Mouse (Mus musculus) limb, embryonic 13.5 days (tissue): ENCODE measurements around the gene Dnhd1. TPM values are rescaled to one million over a fixed set of nuclear protein-coding genes. Genes with fewer than 3 reads are reported as not detected.
A peak's percentile ranks its signal among the peaks of the same experiment; 100 is the strongest.

Source experiments
- ATAC-seq: fragments of 200-750 bp; cut with Nextera tagmentation; 2 replicates; pipeline ENCODE4 v1.8.0; 2017; ENCODE audit warnings: low read depth, moderate number of reproducible peaks, moderate TSS enrichment; ENCODE audit not compliant: low FRiP score
- H3K27ac ChIP-seq: fragments of 300-500 bp; sonication (generic); 2 replicates; pipeline ENCODE4 v1.5.1; 2015; ENCODE audit warnings: inconsistent platforms, mild to moderate bottlenecking, moderate library complexity
- H3K27me3 ChIP-seq: fragments of 300-500 bp; sonication (generic); 2 replicates; pipeline ENCODE4 v1.6.1; 2015; ENCODE audit warnings: mild to moderate bottlenecking, inconsistent platforms
- H3K36me3 ChIP-seq: fragments of 300-500 bp; sonication (generic); 2 replicates; pipeline ENCODE4 v1.6.1; 2015; ENCODE audit warnings: inconsistent platforms, mild to moderate bottlenecking, moderate library complexity
- H3K4me1 ChIP-seq: fragments of 300-500 bp; sonication (generic); 2 replicates; pipeline ENCODE4 v1.6.1; 2015; ENCODE audit warnings: inconsistent platforms
- H3K4me2 ChIP-seq: fragments of 300-500 bp; sonication (generic); replicated peaks from 2 replicates; pipeline ENCODE4 v1.6.1; 2015; ENCODE audit warnings: inconsistent platforms, mild to moderate bottlenecking, moderate library complexity
- H3K4me3 ChIP-seq: fragments of 300-500 bp; sonication (generic); 2 replicates; pipeline ENCODE4 v1.5.1; 2015; ENCODE audit warnings: moderate library complexity, mild to moderate bottlenecking, inconsistent platforms
- H3K9ac ChIP-seq: fragments of 300-500 bp; sonication (generic); 2 replicates; pipeline ENCODE4 v1.6.1; 2015; ENCODE audit warnings: mild to moderate bottlenecking, inconsistent platforms
- H3K9me3 ChIP-seq: fragments of 300-500 bp; sonication (generic); 2 replicates; pipeline ENCODE4 v1.6.1; 2016; ENCODE audit warnings: inconsistent platforms
- WGBS: fragments of 180-500 bp; shearing (Covaris S2); methylation state at CpG from one replicate; pipeline ENCODE4 v1.1.7; 2015; 5-methylcytosine and 5-hydroxymethylcytosine counted together
- polyA plus RNA-seq: library from polyadenylated mRNA; unstranded; fragments of >200 nt; fragmentation: Nextera tagmentation; extraction: Ambion mirVana; gene quantifications from 2 replicates; pipeline ENCODE4 v1.2.1, GENCODE M21; 2015

Dnhd1 gene
- polyA plus RNA-seq, 1 experiment from 2014 or later: 1.7 TPM

GRCm38 (mm10) chr7:105685541-105686197 lies 35.0 kb downstream of the Dnhd1 start:
- peak overlapping the region; percentile 13 for H3K4me3 ChIP-seq
- H3K9me3 ChIP-seq: no peaks in the 10 kb centered on the region
- no peaks in the 10 kb centered on the region; the same call in 1 of the 2 replicates for H3K36me3 ChIP-seq
- no peaks in the 10 kb centered on the region for H3K4me1 ChIP-seq
- WGBS: 13% methylated on average over 13 of the region's 13 CpGs
- H3K9ac ChIP-seq: 0 out of 2 replicates have a peak overlapping the region, but pooled peaks have one; percentile 31
- peak; percentile 80; the same call in 1 of the 2 replicates for ATAC-seq
- peak overlapping the region; percentile 44 for H3K4me2 ChIP-seq
- H3K27ac ChIP-seq: peak overlapping the region; percentile 39
- peaks cover 3% of the 10 kb centered on the region; the same call in 1 of the 2 replicates for H3K27me3 ChIP-seq

- Histone ChIP-seq H3K27ac (no peak overlapping the region), H3K4me2 (no peak overlapping the region), H3K4me1 (no peaks in the 10 kb centered on the region), H3K36me3 (no peaks in the 10 kb centered on the region), H3K9ac (no peak overlapping the region), H3K27me3 (no peaks in the 10 kb centered on the region), H3K9me3 (no peaks in the 10 kb centered on the region), H3K4me3 (no peak overlapping the region)
- WGBS: 84% methylated on average over 1 of the region's 1 CpGs
- no peak for ATAC-seq
These were observed 40.2 kb downstream of the Dnhd1 start for GRCm38 (mm10) chr7:105690875-105691274.

DNA sequence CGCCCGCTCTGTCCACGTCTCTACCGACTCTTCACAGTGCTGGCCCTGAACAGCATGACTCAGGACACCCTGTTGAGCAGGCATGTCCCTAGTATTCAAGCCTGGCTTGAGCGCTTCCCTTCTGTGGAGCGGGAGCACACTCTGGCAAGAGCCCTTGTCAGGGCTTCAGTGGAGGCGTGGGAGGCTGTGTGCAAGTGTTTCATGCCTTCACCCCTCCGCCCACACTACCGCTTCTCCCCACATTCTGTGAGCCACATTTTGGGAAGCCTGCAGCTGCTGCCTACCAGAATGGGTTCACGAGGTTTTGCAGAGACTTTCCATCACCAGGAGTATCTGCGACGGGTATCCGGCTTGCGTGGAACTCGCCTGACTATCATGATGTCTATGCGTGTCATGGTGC lies 52.6 kb downstream of the Dnhd1 start:
- ATAC-seq: no peak
- no peaks in the 10 kb centered on the region for H3K4me1 ChIP-seq
- no peaks in the 10 kb centered on the region for H3K9me3 ChIP-seq
- 86% methylated on average over 16 of the region's 16 CpGs for WGBS
- H3K4me3 ChIP-seq: no peak overlapping the region
- H3K27me3 ChIP-seq: no peaks in the 10 kb centered on the region
- no peak overlapping the region for H3K27ac ChIP-seq
- H3K36me3 ChIP-seq: no peaks in the 10 kb centered on the region
- H3K4me2 ChIP-seq: no peak overlapping the region
- H3K9ac ChIP-seq: no peak overlapping the region

- H3K4me1 ChIP-seq: no peaks in the 10 kb centered on the region
- no peak for ATAC-seq
- 83% methylated on average over 4 of the region's 4 CpGs for WGBS
These were observed 53.2 kb downstream of the Dnhd1 start for GRCm38 (mm10) chr7:105703816-105704215.

GRCm38 (mm10) chr7:105708733-105709132 lies 58.1 kb downstream of the Dnhd1 start:
- Histone ChIP-seq H3K4me1 (no peaks in the 10 kb centered on the region), H3K4me3 (no peak overlapping the region), H3K9ac (no peak overlapping the region), H3K9me3 (no peaks in the 10 kb centered on the region), H3K27me3 (no peaks in the 10 kb centered on the region), H3K36me3 (no peaks in the 10 kb centered on the region), H3K27ac (no peak overlapping the region), H3K4me2 (no peak overlapping the region)
- 90% methylated on average over 5 of the region's 5 CpGs for WGBS
- no peak for ATAC-seq

More at GRCm38 (mm10) chr7:105703816-105704215, 53.2 kb downstream of the Dnhd1 start:
- Histone ChIP-seq H3K27ac (no peak overlapping the region), H3K4me3 (no peak overlapping the region), H3K9ac (no peak overlapping the region), H3K36me3 (no peaks in the 10 kb centered on the region), H3K9me3 (no peaks in the 10 kb centered on the region), H3K27me3 (no peaks in the 10 kb centered on the region), H3K4me2 (no peak overlapping the region)

DNA sequence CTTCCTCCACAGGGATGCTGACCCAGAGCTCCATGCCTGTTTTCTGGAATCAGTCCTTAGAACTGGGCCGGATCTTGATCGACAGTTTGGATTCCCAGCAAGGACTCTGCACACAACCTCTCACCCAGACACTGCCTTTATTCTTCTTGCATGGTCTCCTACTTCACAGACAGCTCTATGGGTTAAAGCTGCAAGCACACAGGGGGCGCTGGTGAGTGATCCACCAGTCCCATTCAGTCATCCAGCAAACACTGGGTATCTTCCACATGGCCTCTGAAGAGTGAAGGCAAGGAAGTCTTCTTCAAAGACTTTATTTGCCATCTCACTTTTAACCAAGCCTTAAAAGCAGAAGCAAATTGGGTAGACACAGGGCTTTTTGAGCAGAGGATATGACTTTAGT lies 64.7 kb downstream of the Dnhd1 start:
- no peak overlapping the region for H3K4me2 ChIP-seq
- ATAC-seq: no peak
- H3K9ac ChIP-seq: no peak overlapping the region
- H3K9me3 ChIP-seq: no peaks in the 10 kb centered on the region
- H3K27me3 ChIP-seq: no peaks in the 10 kb centered on the region
- no peak overlapping the region for H3K27ac ChIP-seq
- H3K4me1 ChIP-seq: no peaks in the 10 kb centered on the region
- H3K36me3 ChIP-seq: no peaks in the 10 kb centered on the region
- WGBS: 54% methylated on average over 3 of the region's 3 CpGs
- H3K4me3 ChIP-seq: no peak overlapping the region

DNA sequence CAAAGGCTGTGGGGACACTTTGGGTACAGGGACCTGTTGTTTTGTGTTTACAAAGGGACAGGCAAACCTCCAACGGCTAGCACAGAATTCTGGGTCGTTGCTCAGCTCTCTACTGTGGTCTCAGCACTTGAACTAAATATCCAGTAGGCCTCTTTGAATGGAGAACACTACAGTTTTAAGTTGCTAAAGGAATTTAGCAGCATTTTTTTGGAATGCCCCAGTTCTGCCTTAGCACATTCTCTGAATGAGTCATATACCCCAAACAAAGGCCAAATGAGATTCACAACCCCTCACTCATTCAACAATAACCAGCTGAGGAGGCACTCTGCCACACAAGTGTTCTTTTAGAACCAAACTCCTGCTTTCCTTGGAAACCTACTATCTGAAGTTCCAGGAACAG lies 71.3 kb downstream of the Dnhd1 start:
- H3K4me1 ChIP-seq: no peaks in the 10 kb centered on the region
- no peak for ATAC-seq
- no peak overlapping the region for H3K4me3 ChIP-seq
- H3K27ac ChIP-seq: no peak overlapping the region
- 67% methylated on average over 2 of the region's 2 CpGs for WGBS
- H3K27me3 ChIP-seq: no peaks in the 10 kb centered on the region
- H3K9me3 ChIP-seq: no peaks in the 10 kb centered on the region
- no peak overlapping the region for H3K4me2 ChIP-seq
- no peak overlapping the region for H3K9ac ChIP-seq
- no peaks in the 10 kb centered on the region for H3K36me3 ChIP-seq

DNA sequence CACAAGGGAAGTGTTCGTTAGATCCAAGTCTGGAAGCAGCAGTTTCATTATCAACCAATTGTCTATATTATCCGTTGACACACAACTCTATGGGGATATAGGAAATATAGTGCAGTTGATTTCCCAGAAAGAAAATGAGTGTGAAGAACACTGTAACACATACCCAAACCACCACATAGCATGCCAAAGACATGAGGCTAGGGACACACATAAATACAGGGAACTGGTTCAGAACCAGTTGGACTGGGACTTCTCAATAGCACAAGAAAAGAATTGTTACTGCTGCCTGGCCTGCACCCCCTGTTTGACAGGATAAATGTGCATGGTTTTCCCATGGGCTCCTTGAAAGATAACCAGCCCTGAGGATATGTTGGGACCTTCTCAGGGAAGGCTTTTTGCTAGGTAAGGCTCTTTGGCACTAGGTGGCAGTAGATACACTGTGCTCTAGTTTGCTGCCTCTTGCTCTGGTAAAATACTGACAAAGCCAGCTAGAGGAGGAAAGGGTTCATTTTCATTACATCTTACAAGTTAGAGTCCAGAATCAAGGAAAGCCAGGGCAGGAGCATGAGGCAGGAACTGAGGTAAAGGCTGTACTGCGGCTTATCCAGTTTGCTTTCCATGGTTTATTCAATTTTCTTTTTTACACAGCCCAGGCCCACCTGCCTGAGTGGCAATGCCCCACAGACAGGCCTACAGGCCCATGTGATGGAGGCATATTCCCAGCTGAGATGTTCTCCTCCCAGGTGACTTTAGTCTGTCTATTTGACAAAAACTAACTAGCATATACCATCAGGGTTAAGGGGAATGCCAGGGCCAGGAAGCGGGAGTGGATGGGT lies 75.7 kb downstream of the Dnhd1 start:
- WGBS: 78% methylated on average over 4 of the region's 4 CpGs
- Histone ChIP-seq H3K9me3 (no peaks in the 10 kb centered on the region), H3K4me3 (no peak overlapping the region), H3K4me2 (no peak overlapping the region), H3K27me3 (no peaks in the 10 kb centered on the region), H3K9ac (0 out of 2 replicates have a peak overlapping the region, but pooled peaks have one; percentile 35), H3K27ac (no peak overlapping the region), H3K36me3 (peaks cover 34% of the 10 kb centered on the region), H3K4me1 (no peaks in the 10 kb centered on the region)
- ATAC-seq: peak; percentile 83

- no peak overlapping the region for H3K4me3 ChIP-seq
- no peak overlapping the region for H3K4me2 ChIP-seq
- no peak overlapping the region for H3K9ac ChIP-seq
- 94% methylated on average over 4 of the region's 4 CpGs for WGBS
- H3K4me1 ChIP-seq: no peaks in the 10 kb centered on the region
- H3K36me3 ChIP-seq: peaks cover 39% of the 10 kb centered on the region
- H3K27ac ChIP-seq: no peak overlapping the region
- no peaks in the 10 kb centered on the region for H3K9me3 ChIP-seq
- ATAC-seq: no peak
- no peaks in the 10 kb centered on the region for H3K27me3 ChIP-seq
These were observed 76.3 kb downstream of the Dnhd1 start for GRCm38 (mm10) chr7:105726980-105727325.

DNA sequence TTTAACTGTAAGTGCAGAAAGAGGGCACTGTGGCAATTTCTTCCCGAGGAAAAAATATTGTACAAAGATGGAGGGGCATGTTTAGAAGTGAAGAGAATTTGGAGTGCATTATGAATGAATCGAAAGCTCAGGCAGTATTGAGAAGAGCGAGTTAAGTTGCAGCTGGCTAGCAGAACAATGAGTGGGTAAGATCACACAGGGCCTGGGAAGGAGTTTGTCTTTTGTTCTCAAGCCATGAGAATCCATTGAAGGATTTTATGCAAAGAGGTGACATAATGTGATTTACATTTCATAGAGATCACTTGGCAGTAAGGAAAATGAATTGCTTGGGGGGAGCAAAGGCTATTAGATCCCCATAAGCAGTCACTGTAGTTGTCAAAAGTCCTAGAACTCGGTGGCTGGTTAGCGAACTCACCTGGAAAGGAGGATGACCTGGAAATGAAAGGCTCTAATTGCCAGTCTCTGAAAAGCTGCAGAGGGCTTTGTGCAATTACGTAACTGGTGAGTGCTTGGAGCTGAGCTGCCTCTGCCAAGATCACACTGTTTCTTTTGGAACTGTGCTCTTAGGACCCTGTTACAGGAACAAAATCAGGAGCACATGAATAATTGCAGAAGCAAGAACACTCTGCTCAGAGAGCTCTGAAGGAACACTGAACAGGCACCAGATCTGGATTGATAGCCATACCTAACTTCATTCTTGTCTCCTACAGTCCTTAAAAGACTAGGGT lies 78.2 kb downstream of the Dnhd1 start:
- 84% methylated on average over 6 of the region's 6 CpGs for WGBS
- H3K9me3 ChIP-seq: no peaks in the 10 kb centered on the region
- no peak overlapping the region for H3K4me2 ChIP-seq
- no peak for ATAC-seq
- no peaks in the 10 kb centered on the region for H3K27me3 ChIP-seq
- no peak overlapping the region for H3K9ac ChIP-seq
- H3K4me1 ChIP-seq: no peaks in the 10 kb centered on the region
- H3K27ac ChIP-seq: no peak overlapping the region
- peaks cover 59% of the 10 kb centered on the region for H3K36me3 ChIP-seq
- H3K4me3 ChIP-seq: no peak overlapping the region

GRCm38 (mm10) chr7:105733836-105734235 lies 83.2 kb downstream of the Dnhd1 start:
- H3K4me3 ChIP-seq: no peak overlapping the region
- no peak for ATAC-seq
- 97% methylated on average over 11 of the region's 11 CpGs for WGBS

DNA sequence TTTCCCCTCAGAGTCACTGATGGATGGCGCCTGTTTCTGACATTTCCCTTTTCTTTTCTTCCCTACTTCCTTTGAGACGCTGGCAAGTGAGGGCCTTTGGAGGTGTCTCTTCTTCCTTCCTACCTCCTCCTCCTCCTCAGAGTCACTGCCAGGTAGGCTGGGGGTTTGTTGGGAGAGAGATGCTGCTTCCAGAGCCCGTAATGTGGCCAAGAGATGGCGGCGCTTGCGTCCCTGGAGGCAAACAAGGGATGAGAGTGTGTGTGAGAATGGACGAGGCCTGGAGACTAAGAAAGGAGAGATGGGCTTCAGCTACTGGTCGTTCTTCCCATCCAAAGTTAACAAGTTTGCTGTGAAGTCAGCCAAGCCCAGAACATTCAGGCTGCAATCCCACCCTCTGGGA lies 84.2 kb downstream of the Dnhd1 start:
- H3K27me3 ChIP-seq: no peaks in the 10 kb centered on the region
- peaks cover 54% of the 10 kb centered on the region for H3K36me3 ChIP-seq
- peak overlapping the region; percentile 79 for H3K4me2 ChIP-seq
- no peak overlapping the region for H3K4me3 ChIP-seq
- H3K27ac ChIP-seq: no peak overlapping the region
- H3K9me3 ChIP-seq: no peaks in the 10 kb centered on the region
- no peak for ATAC-seq
- peak overlapping the region; percentile 92; the same call in 1 of the 2 replicates for H3K9ac ChIP-seq
- WGBS: 89% methylated on average over 8 of the region's 8 CpGs
- H3K4me1 ChIP-seq: peaks cover 31% of the 10 kb centered on the region

More at GRCm38 (mm10) chr7:105733836-105734235, 83.2 kb downstream of the Dnhd1 start:
- Histone ChIP-seq H3K9me3 (no peaks in the 10 kb centered on the region), H3K4me1 (peaks cover 22% of the 10 kb centered on the region), H3K27ac (no peak overlapping the region), H3K4me2 (no peak overlapping the region), H3K27me3 (no peaks in the 10 kb centered on the region), H3K9ac (0 out of 2 replicates have a peak overlapping the region, but pooled peaks have one; percentile 8), H3K36me3 (peaks cover 61% of the 10 kb centered on the region)
